Mouse (Mus musculus) hindbrain, embryonic 12.5 days (tissue): ENCODE data around the gene Zbtb8a. TPM values are rescaled to one million over a fixed set of nuclear protein-coding genes. Genes with fewer than 3 reads are reported as not detected.

Source experiments
- ATAC-seq: fragments of 200-750 bp; cut with Nextera tagmentation; 2 replicates; pipeline ENCODE4 v1.8.0; 2017; ENCODE audit warnings: moderate TSS enrichment; ENCODE audit not compliant: low FRiP score
- H3K27ac ChIP-seq: fragments of 300-500 bp; sonication (generic); 2 replicates; pipeline ENCODE4 v1.5.1; 2016; ENCODE audit warnings: mild to moderate bottlenecking
- H3K27me3 ChIP-seq: fragments of 300-500 bp; sonication (generic); 2 replicates; pipeline ENCODE4 v1.6.1; 2016; ENCODE audit warnings: mild to moderate bottlenecking
- H3K36me3 ChIP-seq: fragments of 300-500 bp; sonication (generic); 2 replicates; pipeline ENCODE4 v1.6.1; 2016; ENCODE audit warnings: mild to moderate bottlenecking
- H3K4me1 ChIP-seq: fragments of 300-500 bp; sonication (generic); 2 replicates; pipeline ENCODE4 v1.6.1; 2016
- H3K4me2 ChIP-seq: fragments of 300-500 bp; sonication (generic); replicated peaks from 2 replicates; pipeline ENCODE4 v1.6.1; 2016; ENCODE audit warnings: mild to moderate bottlenecking
- H3K4me3 ChIP-seq: fragments of 300-500 bp; sonication (generic); 2 replicates; pipeline ENCODE4 v1.5.1; 2016; ENCODE audit warnings: mild to moderate bottlenecking
- H3K9ac ChIP-seq: fragments of 300-500 bp; sonication (generic); 2 replicates; pipeline ENCODE4 v1.6.1; 2016; ENCODE audit warnings: mild to moderate bottlenecking, moderate library complexity
- H3K9me3 ChIP-seq: fragments of 300-500 bp; sonication (generic); replicated peaks from 2 replicates; pipeline ENCODE4 v1.6.1; 2016; ENCODE audit warnings: mild to moderate bottlenecking
- WGBS: fragments of 180-500 bp; shearing (Covaris S2); methylation state at CpG from one replicate; pipeline ENCODE4 v1.1.7; 2016; 5-methylcytosine and 5-hydroxymethylcytosine counted together
- polyA plus RNA-seq: library from polyadenylated mRNA; unstranded; fragments of >200 nt; fragmentation: Nextera tagmentation; extraction: Ambion mirVana; gene quantifications from 2 replicates; pipeline ENCODE4 v1.2.1, GENCODE M21; 2016

Gene Zbtb8a
- polyA plus RNA-seq, 1 experiment from 2014 or later = 17.7 TPM

DNA sequence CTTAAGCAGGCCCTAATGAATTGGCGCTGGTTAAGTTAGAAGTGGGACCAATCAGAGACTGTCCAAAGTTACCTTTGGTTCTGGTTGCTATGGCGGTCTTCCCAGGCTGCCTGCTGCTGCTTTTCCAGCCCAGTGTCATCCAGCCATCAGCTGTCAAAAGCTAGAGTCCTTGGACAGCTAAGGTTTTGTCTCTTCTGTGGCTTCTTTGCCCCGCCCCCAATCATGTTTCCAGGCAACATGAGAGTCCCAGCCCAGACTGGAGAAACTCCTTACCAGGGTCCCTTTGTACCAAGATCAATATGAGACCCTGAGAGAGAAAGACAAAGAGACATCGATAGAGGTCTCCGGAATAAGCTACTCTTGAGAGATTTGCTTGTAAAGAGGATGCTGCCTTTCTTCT, 10.5 kb upstream of the Zbtb8a start:
- no peak for ATAC-seq
- Histone ChIP-seq H3K4me1 (peaks cover 4% of the 10 kb centered on the region), H3K9ac (no peak overlapping the region), H3K27me3 (no peaks in the 10 kb centered on the region), H3K4me3 (no peak overlapping the region), H3K27ac (no peak overlapping the region), H3K9me3 (no peaks in the 10 kb centered on the region), H3K4me2 (no peak overlapping the region), H3K36me3 (no peaks in the 10 kb centered on the region)
- 59% methylated on average over 5 of the region's 5 CpGs for WGBS

DNA sequence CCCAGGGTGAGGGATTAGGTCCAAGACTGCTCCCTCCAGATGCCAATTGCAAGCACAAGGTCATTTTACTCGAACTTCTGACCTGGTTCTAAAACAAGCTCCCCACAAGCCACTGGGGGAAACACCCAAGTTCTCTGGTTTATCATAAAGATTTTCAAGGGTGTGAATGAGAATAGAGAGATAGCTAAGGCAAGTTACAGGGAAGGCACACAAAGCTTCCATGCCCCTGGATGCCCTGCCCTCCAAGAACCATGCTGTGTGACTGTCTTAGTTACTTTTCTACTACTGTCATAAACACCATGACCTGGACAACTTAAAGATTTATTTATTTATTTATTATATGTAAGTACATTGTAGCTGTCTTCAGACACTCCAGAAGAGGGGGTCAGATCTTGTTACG, 9.1 kb upstream of the Zbtb8a start:
- no peak overlapping the region for H3K9ac ChIP-seq
- peaks cover 4% of the 10 kb centered on the region for H3K4me1 ChIP-seq
- H3K27ac ChIP-seq = no peak overlapping the region
- H3K27me3 ChIP-seq = no peaks in the 10 kb centered on the region
- WGBS = 83% methylated on average over 2 of the region's 2 CpGs
- H3K4me3 ChIP-seq = no peak overlapping the region
- H3K4me2 ChIP-seq = no peak overlapping the region
- H3K36me3 ChIP-seq = no peaks in the 10 kb centered on the region
- no peaks in the 10 kb centered on the region for H3K9me3 ChIP-seq
- no peak for ATAC-seq

DNA sequence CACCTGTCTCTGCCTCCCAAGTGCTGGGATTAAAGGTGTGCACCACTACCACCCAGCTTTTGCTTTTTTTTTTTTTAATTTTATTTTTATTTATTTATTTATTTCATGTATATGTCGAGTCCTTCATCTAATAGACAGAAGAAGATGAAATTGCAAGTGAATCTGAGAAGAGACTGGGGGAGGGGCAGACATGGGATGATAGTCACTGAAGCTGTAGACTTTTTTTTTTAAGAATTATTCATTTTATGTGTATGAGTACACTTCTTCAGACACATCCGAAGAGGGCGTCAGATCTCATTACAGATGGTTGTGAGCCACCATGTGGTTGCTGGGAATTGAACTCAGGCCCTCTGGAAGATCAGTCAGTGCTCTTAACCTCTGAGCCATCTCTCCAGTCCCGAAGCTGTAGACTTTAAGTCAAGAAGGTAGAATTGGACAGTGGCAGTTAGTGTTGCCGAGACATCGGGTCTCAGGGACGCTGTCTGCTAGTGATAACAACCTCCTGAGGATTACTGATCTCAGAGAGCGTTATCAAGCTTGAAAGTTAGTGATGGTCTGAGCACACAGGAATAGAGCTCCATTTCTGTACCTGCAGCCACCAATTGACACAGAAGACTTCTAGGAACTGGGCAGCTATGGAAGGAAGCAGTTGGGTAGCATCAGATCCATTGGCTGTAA, 8.5 kb upstream of the Zbtb8a start:
- no peak overlapping the region for H3K4me3 ChIP-seq
- 94% methylated on average over 8 of the region's 8 CpGs for WGBS
- no peaks in the 10 kb centered on the region for H3K9me3 ChIP-seq
- H3K4me2 ChIP-seq = no peak overlapping the region
- H3K27me3 ChIP-seq = no peaks in the 10 kb centered on the region
- no peak overlapping the region for H3K27ac ChIP-seq
- peaks cover 4% of the 10 kb centered on the region for H3K4me1 ChIP-seq
- H3K36me3 ChIP-seq = no peaks in the 10 kb centered on the region
- no peak overlapping the region for H3K9ac ChIP-seq
- no peak for ATAC-seq

DNA sequence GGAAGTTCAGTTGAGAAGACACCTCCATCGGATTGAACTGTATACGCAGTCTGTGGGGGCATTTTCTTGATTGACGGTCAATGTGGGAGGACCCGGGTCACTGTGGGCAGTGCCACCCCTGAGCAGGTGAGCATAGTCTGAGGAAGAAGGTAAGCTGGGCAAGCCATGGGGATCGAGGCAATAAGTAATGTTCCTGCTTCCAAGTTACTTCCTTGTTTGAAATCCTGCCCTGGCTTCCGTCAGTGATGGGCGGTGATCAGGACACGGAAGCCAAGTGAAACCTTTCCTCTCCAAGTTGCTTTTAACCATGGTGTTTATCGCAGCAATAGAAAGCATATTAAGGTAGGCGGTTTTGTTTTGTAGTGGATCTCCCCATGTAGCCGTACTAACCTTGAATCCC, 7.8 kb upstream of the Zbtb8a start:
- WGBS = 91% methylated on average over 11 of the region's 11 CpGs
- no peaks in the 10 kb centered on the region for H3K27me3 ChIP-seq
- H3K27ac ChIP-seq = no peak overlapping the region
- ATAC-seq = no peak
- no peak overlapping the region for H3K4me2 ChIP-seq
- H3K4me3 ChIP-seq = no peak overlapping the region
- H3K36me3 ChIP-seq = no peaks in the 10 kb centered on the region
- H3K9ac ChIP-seq = no peak overlapping the region
- H3K9me3 ChIP-seq = no peaks in the 10 kb centered on the region
- H3K4me1 ChIP-seq = peaks cover 4% of the 10 kb centered on the region

DNA sequence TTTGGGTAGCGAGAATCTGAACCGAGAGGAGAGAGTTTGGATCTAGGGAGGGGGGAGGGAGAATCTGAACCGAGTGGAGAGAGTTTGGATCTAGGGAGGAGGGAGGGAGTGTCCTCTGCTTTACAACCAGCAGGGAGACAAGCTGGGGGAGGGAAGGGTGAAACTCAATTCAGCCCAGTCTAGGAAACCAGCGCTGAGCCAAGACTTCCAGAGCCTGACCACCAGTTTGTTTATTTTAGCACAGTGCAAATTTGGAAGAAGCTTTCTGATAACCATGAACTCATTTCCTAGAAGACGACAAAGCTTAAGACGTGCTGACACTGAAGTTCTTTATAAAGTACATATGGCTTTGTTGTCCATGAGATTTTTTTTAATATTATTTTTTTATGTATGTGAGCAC, 6.5 kb upstream of the Zbtb8a start:
- Histone ChIP-seq H3K27ac (no peak overlapping the region), H3K9ac (no peak overlapping the region), H3K9me3 (no peaks in the 10 kb centered on the region), H3K36me3 (no peaks in the 10 kb centered on the region), H3K4me1 (peaks cover 4% of the 10 kb centered on the region), H3K27me3 (no peaks in the 10 kb centered on the region), H3K4me2 (no peak overlapping the region), H3K4me3 (no peak overlapping the region)
- no peak for ATAC-seq
- WGBS = 44% methylated on average over 6 of the region's 6 CpGs

DNA sequence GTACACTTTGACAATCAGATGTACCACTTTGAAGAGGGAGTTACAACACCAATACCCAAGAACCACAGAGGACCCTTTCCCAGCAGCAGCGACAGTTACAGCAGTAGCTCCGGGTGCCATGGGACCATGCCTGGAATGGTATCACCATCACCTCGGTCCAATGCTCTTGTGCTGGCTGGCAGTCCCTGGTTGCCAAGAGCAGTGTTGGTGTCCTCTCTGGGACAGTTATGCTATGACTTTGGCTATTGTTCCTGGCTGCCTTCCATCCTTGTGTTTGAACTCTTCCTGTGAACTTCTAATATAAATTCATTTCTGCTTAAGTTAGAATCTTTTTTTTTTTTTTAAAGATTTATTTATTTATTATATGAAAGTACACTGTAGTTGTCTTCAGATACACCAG, 5.7 kb upstream of the Zbtb8a start:
- H3K9me3 ChIP-seq = no peaks in the 10 kb centered on the region
- no peaks in the 10 kb centered on the region for H3K36me3 ChIP-seq
- H3K4me1 ChIP-seq = peaks cover 4% of the 10 kb centered on the region
- H3K27me3 ChIP-seq = peaks cover 6% of the 10 kb centered on the region
- no peak overlapping the region for H3K9ac ChIP-seq
- 94% methylated on average over 3 of the region's 3 CpGs for WGBS
- no peak overlapping the region for H3K4me3 ChIP-seq
- H3K27ac ChIP-seq = no peak overlapping the region
- no peak for ATAC-seq
- no peak overlapping the region for H3K4me2 ChIP-seq

DNA sequence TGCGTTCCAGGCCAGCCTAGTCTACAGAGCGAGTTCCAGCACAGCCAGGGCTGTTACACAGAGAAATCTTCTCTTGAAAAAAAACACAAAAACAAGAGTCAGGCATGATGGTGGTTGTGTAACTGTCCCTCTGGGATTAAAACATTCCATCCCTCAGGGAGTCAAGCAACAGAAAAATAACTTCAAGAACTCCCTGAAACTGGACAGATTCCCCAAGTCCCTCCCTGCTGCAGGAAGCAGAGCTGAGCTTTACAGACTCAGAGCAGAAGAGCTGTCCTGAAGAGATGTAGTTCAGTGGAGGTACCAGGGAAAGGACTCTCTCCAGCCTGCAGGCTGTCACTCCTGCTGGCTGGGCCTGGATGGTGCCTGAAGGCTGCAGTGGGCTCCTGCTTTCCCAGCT, 4.6 kb upstream of the Zbtb8a start:
- H3K9me3 ChIP-seq = no peaks in the 10 kb centered on the region
- no peak for ATAC-seq
- H3K4me3 ChIP-seq = no peak overlapping the region
- no peak overlapping the region for H3K9ac ChIP-seq
- no peaks in the 10 kb centered on the region for H3K36me3 ChIP-seq
- no peak overlapping the region for H3K4me2 ChIP-seq
- WGBS = 94% methylated on average over 2 of the region's 2 CpGs
- no peaks in the 10 kb centered on the region for H3K4me1 ChIP-seq
- H3K27ac ChIP-seq = no peak overlapping the region
- peaks cover 6% of the 10 kb centered on the region for H3K27me3 ChIP-seq

DNA sequence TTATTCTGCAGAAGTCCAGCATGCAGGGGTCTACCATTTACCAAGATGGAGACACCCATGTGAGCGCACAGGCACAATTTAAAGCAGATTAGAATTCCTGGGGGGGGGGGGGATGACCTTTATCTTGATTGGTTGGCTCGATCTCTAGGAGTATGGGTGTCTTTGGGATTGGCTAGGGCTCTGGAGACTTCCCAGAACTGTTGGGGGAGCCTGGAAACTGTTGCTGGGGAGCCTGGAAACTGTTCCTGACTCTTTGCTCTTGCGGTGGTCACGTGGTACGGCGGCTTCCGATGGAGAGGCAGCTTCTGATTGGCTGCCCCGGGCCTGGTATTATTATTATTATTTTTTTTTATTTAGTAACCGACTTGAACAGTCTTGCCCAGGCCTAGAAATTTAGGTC, 4.1 kb upstream of the Zbtb8a start:
- Histone ChIP-seq H3K4me2 (no peak overlapping the region), H3K9me3 (no peaks in the 10 kb centered on the region), H3K36me3 (no peaks in the 10 kb centered on the region), H3K27ac (no peak overlapping the region), H3K9ac (no peak overlapping the region), H3K4me1 (no peaks in the 10 kb centered on the region), H3K4me3 (no peak overlapping the region), H3K27me3 (peaks cover 6% of the 10 kb centered on the region)
- WGBS = 85% methylated on average over 9 of the region's 9 CpGs
- ATAC-seq = no peak

DNA sequence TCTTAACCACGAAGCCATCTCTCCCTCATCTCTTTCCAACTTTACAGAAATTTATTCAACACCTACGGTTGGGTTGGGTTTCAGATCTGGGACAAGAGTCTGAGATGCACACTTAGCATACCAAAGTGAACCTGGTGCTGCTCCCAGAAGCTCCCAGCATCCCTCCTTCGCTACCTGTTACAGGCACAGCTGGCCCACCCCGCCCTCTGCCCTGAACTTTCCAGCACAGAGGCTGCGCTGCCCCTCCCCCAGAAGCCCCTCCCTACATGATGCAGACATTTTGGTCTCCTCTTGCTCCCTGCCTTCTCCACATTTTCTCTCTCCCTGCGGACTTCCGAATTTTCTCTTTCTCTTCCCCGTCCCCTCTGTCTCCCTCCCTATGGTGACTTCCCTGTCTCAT, 3.2 kb upstream of the Zbtb8a start:
- WGBS = 76% methylated on average over 8 of the region's 8 CpGs
- no peak overlapping the region for H3K4me3 ChIP-seq

DNA sequence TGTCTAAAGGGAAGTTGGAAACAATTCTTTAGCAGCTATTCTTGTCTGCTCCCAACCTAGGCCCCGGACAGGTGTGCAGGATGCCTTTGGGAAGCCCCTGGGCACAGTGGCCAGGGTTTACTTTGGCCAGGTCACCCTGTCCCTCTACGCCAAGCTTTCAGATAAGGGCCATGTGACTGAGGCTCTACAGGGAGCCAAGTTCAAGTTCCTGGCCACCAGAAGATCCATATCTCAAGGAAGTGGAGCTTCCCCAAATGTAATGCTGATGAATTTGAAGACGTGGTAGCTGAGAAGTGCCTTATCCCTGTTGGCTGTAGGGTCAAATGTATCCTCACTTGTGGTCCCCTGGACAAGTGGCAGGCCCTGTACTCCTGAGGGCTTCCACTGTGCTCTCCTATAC, 1.9 kb upstream of the Zbtb8a start:
- Histone ChIP-seq H3K36me3 (no peaks in the 10 kb centered on the region), H3K27me3 (peaks cover 9% of the 10 kb centered on the region), H3K4me1 (peaks cover 7% of the 10 kb centered on the region), H3K4me2 (no peak overlapping the region), H3K4me3 (no peak overlapping the region), H3K9me3 (no peaks in the 10 kb centered on the region), H3K9ac (no peak overlapping the region), H3K27ac (no peak overlapping the region)
- WGBS = 86% methylated on average over 3 of the region's 3 CpGs
- no peak for ATAC-seq

More for the DNA sequence above, 3.2 kb upstream of the Zbtb8a start:
- Histone ChIP-seq H3K27ac (no peak overlapping the region), H3K36me3 (no peaks in the 10 kb centered on the region), H3K9me3 (no peaks in the 10 kb centered on the region), H3K4me2 (no peak overlapping the region), H3K4me1 (no peaks in the 10 kb centered on the region), H3K27me3 (peaks cover 7% of the 10 kb centered on the region), H3K9ac (no peak overlapping the region)
- no peak for ATAC-seq

DNA sequence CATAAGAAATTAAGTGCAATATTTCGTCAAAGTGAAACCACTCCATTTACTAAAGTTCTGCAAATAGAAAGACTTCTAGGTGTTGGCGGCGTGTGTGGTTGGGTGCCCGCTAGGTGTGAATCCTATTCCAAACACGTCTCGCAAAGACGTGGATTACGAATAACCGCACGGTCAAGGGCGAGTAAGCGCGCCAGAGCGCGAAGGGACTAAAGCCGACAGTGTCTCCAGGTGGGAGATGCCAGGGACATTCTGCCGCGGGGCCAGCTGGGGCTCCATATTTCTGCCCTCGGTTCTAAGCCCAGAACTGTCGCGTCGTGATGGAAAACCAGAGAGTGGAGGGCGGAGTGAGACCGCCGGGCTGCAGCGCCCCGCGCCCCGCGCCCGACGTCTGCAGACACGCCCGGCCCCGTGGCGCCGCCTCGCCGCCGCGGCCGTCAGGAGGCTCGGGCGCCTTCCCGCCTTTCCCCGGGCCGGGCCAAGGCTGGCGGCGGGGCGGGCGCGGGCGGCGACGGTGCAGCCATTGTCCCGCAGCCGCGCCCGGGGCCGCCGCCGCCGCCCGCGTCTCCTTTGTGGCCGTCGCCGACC, 863 bp downstream of the Zbtb8a start:
- Histone ChIP-seq H3K36me3 (no peaks in the 10 kb centered on the region), H3K27me3 (peaks cover 9% of the 10 kb centered on the region), H3K4me3 (peak overlapping the region; percentile 91), H3K9ac (peak overlapping the region; percentile 92), H3K4me1 (peaks cover 9% of the 10 kb centered on the region), H3K27ac (peak overlapping the region; percentile 88), H3K4me2 (peak overlapping the region; percentile 64), H3K9me3 (no peaks in the 10 kb centered on the region)
- under 1% methylated on average over 63 of the region's 68 CpGs for WGBS
- ATAC-seq = peak; percentile 60

DNA sequence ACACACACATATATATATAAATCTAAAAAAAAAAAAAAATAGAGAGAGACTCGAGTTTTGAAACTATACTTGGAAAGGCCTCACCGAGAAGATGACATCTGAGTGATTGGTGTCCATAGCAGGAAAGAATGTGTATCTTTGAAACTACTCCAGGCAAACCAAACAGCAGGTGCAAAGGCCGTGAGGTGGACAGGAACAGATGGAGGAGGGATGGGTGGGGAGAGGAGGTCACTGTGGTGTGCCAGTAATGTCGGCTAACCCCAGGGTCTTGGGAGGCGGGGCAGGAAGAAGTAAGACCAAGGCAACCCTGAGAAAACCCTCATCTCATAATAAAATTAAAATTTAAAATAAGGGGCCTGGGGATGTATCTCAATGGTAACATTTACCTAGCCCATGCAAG, 2.1 kb downstream of the Zbtb8a start:
- H3K36me3 ChIP-seq = no peaks in the 10 kb centered on the region
- peaks cover 9% of the 10 kb centered on the region for H3K4me1 ChIP-seq
- H3K4me2 ChIP-seq = no peak overlapping the region
- H3K27me3 ChIP-seq = peaks cover 9% of the 10 kb centered on the region
- H3K9me3 ChIP-seq = no peaks in the 10 kb centered on the region
- no peak overlapping the region for H3K27ac ChIP-seq
- no peak overlapping the region for H3K4me3 ChIP-seq
- ATAC-seq = no peak
- no peak overlapping the region for H3K9ac ChIP-seq
- 81% methylated on average over 5 of the region's 5 CpGs for WGBS

DNA sequence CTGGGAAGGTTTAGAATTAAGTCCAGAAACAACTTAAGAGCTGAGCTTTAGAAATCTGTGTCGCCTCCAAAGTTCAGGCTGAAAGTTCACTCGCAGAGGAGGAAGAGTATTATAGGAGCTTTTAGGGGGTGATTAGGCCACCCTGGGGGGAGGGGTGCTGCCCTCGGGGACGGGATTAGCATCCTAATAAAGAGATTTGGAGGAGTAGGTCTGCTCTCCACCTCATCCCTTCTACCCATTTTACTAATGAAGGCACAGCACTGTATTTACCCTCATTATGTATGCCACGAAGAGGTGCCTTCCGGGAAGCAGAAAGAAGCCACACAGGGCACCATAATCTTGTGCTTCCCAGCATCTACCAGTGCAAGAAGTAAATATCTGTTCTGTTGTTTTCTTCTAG, 2.9 kb downstream of the Zbtb8a start:
- no peak overlapping the region for H3K4me3 ChIP-seq

More for the DNA sequence above, 2.9 kb downstream of the Zbtb8a start:
- ATAC-seq = no peak
- Histone ChIP-seq H3K27ac (no peak overlapping the region), H3K4me2 (no peak overlapping the region), H3K27me3 (peaks cover 9% of the 10 kb centered on the region), H3K4me1 (peaks cover 9% of the 10 kb centered on the region), H3K9ac (no peak overlapping the region), H3K36me3 (no peaks in the 10 kb centered on the region), H3K9me3 (no peaks in the 10 kb centered on the region)
- WGBS = 21% methylated on average over 6 of the region's 6 CpGs
